Mouse (Mus musculus) gastrocnemius, postnatal 4 days (tissue): ENCODE results near the gene C1s2. TPM values are rescaled to one million over a fixed set of nuclear protein-coding genes. Genes with fewer than 3 reads are reported as not detected.
"Not testable (repeated sequence)": the region's sequence is repeated elsewhere in the genome, so short reads cannot be mapped to it uniquely, and the experiment has no call there.

Experiments used
- DNase-seq, 2 experiments: peaks; one replicate each; pipeline ENCODE4 v3.0.0; 2021 to 2022; ENCODE audit warnings: low spot score in 2 of 2, mixed read lengths in 2 of 2
- long read RNA-seq, 2 experiments: library from polyadenylated mRNA; stranded (forward); transcript quantifications; one replicate each; pipeline ENCODE4 v2.0.0; 2021
- total RNA-seq, 2 experiments: library from RNA; stranded (reverse); gene quantifications; 2 replicates each; pipeline ENCODE4 v1.2.3; 2021

C1s2 gene
- total RNA-seq, result under 1 TPM; 0.86 to 0.98 TPM
- long read RNA-seq, experiment 1, partial matches to known transcripts, result 0 of 1 reads
- long read RNA-seq, experiment 1, other reads (novel, unspliced or antisense), result 1 of 1 reads
- long read RNA-seq, experiment 2, result 0 reads

DNA sequence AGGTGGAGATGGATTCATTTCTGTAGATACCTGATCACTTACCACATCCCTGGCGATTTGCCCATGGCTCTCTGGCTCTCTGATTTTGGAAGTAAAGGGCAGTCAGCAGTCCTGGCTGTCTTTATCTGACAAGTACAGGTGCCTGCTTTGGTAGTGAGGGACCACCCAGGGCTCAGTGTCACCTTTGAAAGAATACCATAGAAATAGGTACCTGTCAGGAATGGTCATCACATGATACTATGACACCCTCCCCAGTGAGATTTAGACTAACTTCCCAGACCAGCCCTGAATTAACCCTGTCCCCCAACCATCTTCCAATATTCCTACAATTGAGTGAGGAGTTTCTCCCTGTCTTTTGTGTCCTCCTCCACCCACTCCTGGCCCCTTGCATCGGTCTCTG lies at the start of gene C1s2:
C1s2 (minus strand) TSS at position 101 of the 400 bp plus-strand sequence.
- DNase-seq, result not testable (repeated sequence)

DNA sequence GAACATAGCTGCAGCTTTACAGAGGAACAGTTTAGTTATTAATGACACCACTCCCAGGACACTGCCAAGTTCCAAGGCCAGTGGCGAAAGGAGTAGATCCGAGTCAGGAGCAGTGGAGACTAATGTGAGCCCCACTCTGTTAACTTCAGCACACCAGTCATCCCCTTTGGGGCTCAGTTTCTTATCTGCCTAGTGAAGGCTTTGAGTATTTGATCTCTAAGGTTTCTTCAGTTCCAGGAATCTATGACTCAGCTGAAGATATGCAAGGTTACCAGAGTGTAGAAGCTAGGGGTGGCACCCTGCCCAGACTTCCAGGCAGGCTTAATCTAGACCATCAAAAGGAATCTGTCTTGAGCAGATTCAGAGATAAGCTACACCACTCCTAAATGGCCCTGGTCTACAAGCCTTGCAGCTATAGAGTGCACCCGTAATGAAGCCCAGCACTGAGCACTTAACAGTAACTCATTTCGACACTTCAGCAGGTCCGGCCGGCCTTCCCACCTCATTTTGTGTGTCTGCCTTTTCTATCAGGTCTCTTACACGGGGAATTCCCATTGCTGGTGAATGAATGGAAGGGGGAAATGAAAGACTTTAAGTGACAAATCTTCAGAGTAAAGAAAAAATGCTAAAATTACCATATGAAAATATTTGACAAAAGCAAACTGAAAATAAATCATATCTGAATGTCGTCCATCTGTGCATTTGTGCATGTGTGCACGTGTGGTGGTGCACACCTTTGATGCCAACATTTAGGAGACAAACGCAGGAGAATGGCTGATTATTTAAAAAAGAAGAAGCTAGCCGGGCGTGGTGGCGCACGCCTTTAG lies 47.9 kb upstream of the C1s2 start:
- no peak for DNase-seq

DNA sequence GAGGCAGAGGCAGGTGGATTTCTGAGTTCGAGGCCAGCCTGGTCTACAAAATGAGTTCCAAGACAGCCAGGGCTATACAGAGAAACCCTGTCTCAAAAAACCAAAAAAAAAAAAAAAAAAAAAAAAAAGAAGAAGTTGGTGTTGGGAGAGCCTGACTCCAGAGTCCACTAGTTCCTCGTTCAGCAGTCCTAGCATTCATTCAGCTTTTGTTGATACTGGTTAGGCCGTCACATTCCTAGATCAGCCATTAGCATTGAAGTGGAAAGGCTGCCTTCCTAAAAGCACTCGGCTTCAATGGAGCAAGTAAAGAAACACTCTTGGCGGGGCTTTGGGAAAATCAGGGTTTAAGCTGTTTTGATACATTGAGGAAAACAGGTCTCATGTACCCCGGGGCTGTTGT lies 46.4 kb upstream of the C1s2 start:
- not testable (repeated sequence) for DNase-seq

DNA sequence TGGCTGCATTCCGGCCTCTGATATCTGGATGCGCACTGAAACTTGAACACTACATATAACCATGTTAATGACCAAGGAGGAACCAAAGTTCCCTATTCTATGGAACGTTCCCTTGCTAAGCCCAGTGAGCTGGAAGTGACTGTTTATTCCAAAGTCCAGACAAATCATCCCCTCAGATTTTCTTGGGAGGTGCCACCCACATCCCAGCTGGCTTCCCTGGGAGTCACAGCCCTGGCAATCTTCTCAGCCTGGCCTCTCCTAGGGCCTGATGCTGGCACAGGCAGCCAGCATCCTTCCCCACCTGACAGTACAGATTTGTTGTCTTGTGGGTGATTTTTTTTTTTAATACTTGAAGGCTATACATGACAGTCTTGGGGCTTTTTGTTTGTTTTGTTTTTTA lies 43.6 kb upstream of the C1s2 start:
- no peak for DNase-seq

DNA sequence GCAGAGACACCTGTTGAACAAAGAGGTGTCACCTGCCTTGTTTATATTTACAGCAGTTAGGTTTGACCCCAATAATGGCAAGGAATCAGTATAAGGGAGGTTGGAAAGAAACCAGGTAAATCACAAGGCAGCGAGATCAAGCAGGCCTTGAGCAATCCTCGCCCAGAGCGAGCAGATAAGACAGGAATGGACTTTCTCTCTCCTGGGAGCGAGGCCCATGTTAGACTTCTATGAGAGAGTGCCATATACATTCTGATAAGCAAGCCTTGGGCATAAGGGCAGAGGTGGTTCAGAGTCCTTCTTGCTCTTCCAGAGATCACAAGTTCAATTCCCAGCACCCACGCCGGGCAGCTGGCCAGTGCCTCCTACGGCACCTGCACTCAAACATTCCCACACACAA lies 42.9 kb upstream of the C1s2 start:
- DNase-seq, result no peak

DNA sequence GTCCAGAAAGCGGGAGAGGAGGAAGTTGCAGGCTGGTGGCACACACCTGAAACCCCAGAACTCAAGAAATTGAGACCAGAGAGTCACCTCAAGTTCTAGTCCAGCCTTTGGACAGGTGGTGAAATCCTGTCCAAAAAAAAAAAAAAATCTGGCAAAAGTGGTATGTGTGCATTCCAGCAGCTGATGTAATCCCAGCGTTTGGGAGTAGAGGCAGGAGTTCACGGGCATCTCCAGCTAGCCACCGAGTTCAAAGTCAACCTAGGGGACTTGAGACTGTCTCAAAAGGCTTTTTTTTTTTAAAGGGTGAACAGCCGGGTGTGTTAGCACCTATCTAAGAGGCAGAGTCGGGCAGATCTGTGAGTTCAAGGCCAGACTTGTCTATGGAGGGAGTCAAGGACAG lies 40.3 kb upstream of the C1s2 start:
- no peak for DNase-seq

DNA sequence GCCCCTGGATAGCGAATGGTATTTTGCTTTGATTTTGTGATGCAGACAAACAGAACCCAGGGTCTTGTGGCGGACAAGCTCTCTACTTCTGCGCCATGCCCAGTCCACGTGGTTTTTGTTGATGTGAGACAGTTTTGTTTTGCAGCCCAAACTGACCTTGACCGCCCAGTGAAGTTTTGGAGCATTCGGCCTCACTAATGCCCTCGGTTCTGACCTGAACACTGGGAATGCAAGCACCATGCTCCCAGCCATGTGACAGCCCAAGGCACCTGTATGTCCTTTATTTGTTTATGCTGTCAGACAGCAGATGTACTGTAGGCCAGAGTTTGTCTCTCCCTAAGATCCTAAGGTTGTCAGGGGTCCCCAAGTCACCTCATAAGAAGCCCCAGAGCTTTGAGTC lies 38.7 kb upstream of the C1s2 start:
- no peak for DNase-seq

DNA sequence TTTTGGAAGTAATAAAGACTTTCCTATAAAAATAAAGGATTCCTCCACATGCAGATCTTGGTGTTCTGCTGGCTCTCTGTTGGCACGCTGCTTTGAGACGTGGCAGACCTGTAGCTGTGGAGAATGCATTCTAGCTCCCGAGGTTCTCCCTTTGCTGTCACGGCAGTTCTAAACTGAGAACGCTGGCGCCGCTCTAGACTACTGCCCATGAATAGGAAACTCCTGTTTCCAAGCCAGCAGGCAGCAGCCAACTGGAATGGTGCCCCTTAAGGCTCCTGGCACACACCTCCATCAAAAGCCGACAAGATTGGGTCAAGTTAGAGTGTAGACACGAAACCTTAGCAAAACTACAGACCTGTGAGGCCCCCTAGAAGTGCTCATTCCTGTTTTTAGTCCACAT lies 37.7 kb upstream of the C1s2 start:
- no peak for DNase-seq

DNA sequence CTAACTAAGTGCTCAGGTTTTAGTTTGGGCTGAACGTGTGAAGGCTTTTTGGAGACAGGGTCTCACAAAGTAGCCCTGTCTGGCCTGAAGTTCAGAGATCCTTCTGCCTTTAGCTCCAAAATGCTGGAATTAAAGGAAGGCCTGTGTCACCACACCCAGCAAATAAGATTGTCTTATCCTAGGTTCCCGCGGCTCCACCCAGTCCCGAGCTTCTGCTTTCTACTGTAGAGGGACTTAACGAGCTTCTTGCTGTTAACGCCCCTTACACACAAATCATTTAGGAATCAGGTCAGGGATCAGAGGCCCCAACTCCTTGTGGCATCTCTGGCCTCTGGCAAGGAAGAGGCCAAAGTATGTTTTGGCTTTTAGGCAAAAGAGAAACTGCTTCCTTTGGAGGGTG lies 36.2 kb upstream of the C1s2 start:
- DNase-seq, result no peak

DNA sequence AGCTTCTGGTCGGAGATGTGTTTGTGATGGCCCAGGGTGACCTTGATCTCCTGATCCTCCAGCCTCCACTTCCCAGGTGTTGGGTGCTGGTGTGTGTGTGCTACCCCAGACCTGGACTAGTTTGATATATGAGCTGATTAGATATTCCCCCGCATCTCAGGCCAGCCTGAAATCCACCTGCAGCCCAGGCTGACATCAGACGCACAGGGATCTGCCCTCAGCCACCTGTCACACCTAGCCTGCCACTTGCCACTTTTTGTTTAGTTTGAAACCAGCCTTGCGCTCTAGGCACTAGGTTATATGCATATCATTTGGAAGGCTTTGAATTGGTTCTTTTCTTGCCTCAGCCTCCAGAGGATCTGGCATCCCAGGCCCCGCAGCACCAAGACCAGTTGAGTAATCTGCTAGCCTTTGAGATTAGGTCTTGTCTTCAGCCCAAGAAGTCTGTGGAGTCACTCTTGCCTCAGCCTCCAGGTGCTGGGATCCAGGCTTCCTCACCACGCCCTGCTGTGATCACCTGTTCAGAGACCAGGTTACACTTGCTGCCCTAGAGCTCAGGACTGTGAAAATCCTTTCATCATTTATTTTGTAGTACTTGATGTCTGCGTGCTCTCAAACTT lies 34.5 kb upstream of the C1s2 start:
- DNase-seq, result no peak

DNA sequence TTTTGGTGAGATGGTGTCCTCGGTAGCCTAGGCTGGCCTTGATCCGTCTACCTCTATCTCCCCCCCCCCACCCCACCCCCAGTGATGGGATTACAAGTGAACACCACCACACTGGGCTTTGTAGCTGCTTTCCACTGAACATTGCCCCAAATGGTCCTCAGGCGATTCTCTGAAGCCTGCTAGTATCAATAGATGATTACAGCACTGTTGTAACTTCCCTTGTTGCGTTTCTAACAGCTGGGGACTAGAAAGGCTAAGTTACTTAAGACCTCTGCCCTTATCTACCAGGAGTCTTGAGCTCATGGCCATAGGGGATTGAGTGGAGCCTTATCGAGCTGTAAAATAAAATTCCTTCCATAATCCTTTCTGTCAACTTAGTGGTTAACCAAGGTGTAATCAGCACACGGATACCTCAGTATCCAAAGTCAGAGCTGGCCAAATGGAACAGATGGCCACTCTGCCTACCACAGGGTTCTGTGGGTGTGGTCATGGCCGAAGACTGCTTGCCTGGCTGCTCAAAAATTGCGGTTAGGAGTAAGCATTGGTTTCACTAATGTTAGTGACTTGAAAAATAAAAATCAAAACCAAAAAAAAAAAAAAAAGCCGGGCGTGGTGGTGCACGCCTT lies 33.5 kb upstream of the C1s2 start:
- no peak for DNase-seq

DNA sequence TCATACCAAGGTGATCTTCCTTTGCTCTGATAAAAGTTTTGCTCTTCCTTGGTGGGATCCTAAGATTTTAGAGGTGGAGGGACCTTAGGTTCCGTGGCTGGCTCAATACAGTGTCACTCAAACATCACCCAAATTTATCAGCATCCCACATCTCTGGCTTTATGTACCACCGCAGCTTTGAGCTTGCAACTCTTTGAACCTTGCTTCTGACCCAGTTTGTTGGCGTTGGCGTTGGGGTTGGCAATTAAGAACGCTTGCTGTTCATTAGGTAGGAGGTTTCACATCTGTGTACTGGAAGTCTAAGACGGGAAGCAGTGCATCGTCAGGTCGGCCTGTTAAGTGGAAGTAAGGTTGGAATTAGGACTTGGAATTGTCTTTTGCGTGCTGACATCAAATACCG lies 29.1 kb upstream of the C1s2 start:
- no peak for DNase-seq

DNA sequence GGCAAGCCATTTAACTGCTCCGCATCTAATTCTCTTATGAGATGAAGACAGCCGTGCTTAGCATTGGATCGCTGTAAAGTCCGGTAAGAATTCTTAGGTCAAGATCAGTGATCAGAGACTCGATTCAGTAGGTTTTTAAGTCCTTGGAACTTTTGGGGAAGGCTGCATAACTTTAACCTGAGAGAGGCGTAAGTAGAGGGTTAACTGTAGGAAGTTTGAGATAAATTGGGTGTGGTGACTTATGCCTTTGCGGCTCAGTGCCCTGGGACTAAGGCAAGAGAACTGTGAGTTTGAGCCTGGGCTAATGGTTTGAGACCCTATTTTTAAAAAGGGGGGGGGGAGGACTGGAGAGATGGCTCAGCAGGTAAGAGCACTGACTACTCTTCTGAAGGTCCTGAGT lies 28.4 kb upstream of the C1s2 start:
- no peak for DNase-seq

DNA sequence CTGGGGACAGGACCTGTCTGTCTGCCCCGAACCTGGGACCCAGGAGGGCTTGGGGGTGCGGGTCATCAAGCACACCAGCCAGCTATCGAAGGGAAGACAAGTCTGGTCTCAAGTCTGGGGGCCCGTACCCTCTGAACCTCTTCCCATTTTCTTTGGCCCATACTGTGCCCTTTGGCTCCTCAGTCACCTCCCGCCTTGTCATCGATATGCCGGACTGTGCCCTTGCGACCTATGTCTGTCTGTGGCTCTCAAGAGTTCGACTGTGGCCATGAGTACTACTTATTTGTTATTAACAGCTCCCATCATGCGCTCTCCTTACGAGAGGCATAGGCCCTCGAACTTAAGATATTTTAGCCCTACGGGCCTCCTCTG lies 27.5 kb upstream of the C1s2 start:
- DNase-seq, result no peak

DNA sequence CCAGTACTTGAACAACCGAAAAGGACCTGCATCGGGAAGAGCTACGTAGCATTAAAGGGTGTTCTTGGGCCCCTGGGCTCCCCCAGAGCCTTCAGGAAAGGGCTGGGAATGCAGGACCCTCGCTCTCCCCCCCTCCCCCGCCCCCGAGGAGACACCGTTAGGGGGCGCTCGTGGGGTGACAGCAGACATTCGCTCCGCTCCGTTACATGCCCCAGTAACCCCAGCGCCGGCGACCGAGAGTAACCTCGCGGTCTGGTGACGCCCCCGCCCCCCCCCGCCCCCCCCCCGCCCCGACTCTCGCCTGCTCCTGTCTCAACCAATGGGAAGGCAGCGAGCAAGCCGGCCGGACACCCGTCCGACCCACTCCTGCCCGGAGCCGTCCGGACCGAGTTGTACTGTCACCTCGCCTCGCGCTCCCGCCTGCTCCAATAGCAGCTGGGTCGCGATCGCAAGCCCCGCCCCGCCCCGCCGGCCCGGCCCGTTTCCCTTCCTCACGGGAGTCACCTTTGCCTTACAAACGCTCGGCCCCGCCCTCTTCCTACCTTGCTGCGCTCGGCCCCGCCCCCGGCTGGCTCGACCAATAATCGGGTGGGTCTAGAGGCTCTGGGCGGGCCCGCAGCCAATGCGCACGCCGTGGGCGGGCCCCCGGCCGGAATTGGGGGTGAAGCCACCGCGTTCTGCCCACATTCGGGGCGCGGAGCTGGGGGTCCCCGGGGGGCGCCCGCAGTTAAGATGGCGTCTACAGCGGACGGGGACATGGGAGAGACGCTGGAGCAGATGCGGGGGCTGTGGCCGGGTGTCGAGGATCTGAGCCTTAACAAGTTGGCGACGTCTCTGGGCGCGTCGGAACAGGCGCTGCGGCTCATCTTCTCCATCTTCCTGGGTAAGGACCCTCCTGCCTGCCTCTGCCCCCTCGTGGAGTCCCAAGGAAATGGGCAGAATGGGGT lies 26.9 kb upstream of the C1s2 start, which contains the start of gene Lpcat3:
Lpcat3 (plus strand) TSS at position 551 of the 947 bp plus-strand sequence.
- peak; percentile 91 to 97 for DNase-seq

DNA sequence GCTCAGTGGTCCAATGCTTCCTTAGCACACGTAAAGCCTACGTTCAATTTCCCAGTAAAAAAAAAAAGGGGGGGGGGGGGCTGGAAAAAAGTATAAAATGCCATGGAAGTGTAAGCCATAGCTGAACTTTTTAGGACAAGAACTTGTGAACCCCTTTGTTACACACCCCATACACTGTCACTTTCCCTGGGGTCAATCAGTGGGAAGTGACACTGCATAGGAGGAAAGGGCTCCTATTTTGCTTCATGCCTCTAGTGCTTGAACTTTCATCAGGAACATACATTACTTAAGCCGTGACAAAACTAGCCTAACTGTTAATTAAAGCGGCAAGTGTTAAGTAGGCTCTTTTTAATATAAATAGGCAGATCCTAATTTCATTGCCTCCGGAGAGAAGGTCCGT lies 26.1 kb upstream of the C1s2 start:
- DNase-seq, result no peak

DNA sequence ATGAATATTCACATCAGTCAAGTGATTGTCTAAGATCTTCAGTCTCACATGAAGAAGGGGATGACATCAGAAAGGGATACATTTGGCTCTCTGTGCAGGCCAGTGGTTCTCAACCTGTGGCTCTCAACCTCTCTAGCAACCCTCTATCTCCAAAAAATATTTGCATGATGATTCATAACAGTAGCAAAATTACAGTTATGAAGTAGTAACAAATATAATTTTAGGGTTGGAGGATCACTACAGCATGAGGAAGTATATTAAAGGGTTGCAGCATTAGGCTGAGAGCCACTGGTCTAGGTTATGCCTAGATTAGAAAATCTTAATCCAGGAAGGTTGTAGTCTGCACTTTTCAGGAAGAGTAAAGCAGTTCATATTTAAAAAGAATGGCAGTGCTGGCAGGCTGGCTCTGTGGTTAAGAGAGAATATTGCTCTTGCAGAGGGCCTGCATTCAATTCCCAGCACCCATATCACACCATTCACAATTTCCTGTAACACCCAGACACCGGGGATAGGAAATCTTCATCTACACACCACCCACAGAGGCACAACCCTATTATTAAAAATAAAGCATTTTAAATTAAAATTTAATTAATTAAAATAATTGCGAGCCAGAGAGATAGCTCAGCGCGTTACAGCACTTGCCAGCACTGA lies 25.4 kb upstream of the C1s2 start:
- DNase-seq, result no peak

DNA sequence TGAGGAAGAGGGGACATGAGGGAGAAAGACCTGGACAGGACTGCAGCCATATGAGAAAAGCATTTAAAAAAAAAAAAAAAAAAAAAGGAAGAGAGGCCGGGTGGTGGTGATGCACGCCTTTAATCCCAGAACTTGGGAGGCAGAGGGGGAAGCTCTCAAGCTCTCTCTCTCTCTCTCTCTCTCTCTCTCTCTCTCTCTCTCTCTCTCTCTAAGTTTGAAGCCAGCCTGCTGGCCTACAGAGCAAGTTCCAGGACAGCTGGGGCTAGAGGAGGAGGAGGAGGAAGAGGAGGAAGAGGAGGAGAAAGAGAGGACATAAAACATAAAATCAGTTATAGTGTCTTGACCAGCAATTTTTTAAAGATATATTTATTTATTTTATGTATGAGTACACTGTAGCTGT lies 22.2 kb upstream of the C1s2 start:
- no peak for DNase-seq

DNA sequence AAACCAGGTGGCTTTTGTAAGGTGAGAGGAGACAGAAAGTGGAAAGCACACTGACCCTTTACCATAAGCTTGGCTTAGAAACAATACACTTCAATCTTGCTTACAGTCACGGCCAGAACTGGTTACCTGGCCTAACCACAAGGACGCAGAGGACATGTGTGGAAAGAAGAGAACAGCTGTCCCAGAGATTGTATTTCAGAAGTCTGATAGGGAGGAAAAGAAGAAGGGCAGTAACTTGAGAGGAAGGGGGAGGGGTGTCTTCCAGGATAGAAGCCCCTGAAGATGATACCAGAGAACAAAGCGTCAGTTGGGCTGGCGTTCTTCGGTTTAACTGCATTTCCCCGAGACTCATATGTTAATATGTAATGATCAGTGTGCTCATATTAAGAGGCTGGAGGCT lies 20.0 kb upstream of the C1s2 start:
- no peak for DNase-seq

DNA sequence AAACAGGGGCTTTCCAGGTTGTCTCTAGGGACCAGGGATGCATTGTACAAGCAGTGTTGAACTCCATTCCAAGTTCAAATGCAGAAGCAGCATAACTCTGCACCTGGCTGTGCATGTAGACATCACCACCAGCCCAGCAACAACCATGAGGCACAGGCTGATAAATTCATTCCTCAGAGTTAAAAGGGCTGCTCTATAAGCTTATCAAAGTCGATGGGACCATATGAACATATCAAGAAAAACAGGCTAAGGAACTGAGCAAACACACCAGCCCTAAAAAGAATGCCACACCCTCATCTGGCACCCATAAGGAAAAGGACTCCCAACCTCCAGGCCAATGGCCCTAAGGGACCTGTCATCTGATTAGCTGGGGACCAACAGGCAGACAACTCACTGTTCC lies 10.5 kb upstream of the C1s2 start:
- no peak for DNase-seq

DNA sequence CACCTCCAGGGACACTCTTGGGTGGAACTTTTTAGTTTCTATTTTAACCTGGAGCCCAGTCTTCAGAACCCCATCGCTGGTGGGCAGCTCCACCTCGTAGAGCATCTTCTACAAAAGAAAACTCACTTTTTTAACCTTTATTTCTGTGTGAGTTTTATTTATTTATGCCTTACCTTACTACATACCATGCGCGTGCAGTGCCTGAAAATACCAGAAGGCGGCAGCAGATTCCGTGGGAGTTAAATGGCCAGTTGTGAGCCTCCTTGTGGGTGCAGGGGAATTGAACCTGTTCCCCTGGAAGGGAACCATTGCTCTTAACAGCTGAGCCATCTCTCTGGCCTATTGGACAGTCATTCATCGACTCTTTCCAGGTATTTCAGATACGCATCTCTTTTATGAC lies 5.1 kb upstream of the C1s2 start:
- DNase-seq, result peak in 1 of 2 experiments; percentile 43
